Mouse (Mus musculus) lung, embryonic 14.5 days (tissue): ENCODE data around the gene Kcnma1. TPM values are rescaled to one million over a fixed set of nuclear protein-coding genes. Genes with fewer than 3 reads are reported as not detected.

Source experiments
- ATAC-seq: fragments of 200-750 bp; cut with Nextera tagmentation; 2 replicates; pipeline ENCODE4 v1.8.0; 2017; ENCODE audit warnings: mild to moderate bottlenecking, moderate TSS enrichment, moderate library complexity; ENCODE audit not compliant: insufficient read depth
- DNase-seq: peaks from one replicate; pipeline ENCODE4 v3.0.0-alpha.2; 2015
- H3K27ac ChIP-seq: fragments of 300-500 bp; sonication (generic); 2 replicates; pipeline ENCODE4 v1.5.1; 2014; ENCODE audit warnings: low read depth, mild to moderate bottlenecking, moderate library complexity
- H3K27me3 ChIP-seq: fragments of 300-500 bp; sonication (generic); 2 replicates; pipeline ENCODE4 v1.6.1; 2014; ENCODE audit warnings: low read length, control low read depth; ENCODE audit not compliant: insufficient read depth
- H3K36me3 ChIP-seq: fragments of 300-500 bp; sonication (generic); 2 replicates; pipeline ENCODE4 v1.6.1; 2014; ENCODE audit warnings: control low read depth; ENCODE audit not compliant: insufficient read depth
- H3K4me1 ChIP-seq: fragments of 300-500 bp; sonication (generic); 2 replicates; pipeline ENCODE4 v1.6.1; 2014; ENCODE audit warnings: antibody characterized with exemption, control low read depth; ENCODE audit not compliant: insufficient read depth
- H3K4me2 ChIP-seq: fragments of 300-500 bp; sonication (generic); 2 replicates; pipeline ENCODE4 v1.6.1; 2014; ENCODE audit warnings: mild to moderate bottlenecking
- H3K4me3 ChIP-seq: fragments of 300-500 bp; sonication (generic); 2 replicates; pipeline ENCODE4 v1.5.1; 2014; ENCODE audit warnings: low read depth, low read length
- H3K9ac ChIP-seq: fragments of 300-500 bp; sonication (generic); 2 replicates; pipeline ENCODE4 v1.6.1; 2014
- H3K9me3 ChIP-seq: fragments of 300-500 bp; sonication (generic); 2 replicates; pipeline ENCODE4 v1.6.1; 2016; ENCODE audit warnings: low read depth, low read length, control low read depth
- CTCF ChIP-seq: IDR thresholded peaks from 2 replicates; pipeline ENCODE4 v1.5.1; 2016; ENCODE audit warnings: antibody characterized with exemption, low read depth
- WGBS: fragments of 180-500 bp; shearing (Covaris S2); extraction: QIAGEN DNeasy Blood & Tissue Kit; methylation state at CpG from one replicate; pipeline ENCODE4 v1.1.7; 2014; 5-methylcytosine and 5-hydroxymethylcytosine counted together
- polyA plus RNA-seq: library from polyadenylated mRNA; unstranded; fragments of >200 nt; fragmentation: Nextera tagmentation; extraction: Ambion mirVana; gene quantifications from 2 replicates; pipeline ENCODE4 v1.2.1, GENCODE M21; 2014

The Kcnma1 gene
- polyA plus RNA-seq, 1 experiment from 2014 or later = 1.5 TPM

GRCm38 (mm10) chr14:23974685-23975084, 39.6 kb downstream of the Kcnma1 start:
- H3K4me1 ChIP-seq = no peaks in the 10 kb centered on the region
- no peaks in the 10 kb centered on the region for H3K36me3 ChIP-seq
- no peak overlapping the region for H3K27ac ChIP-seq
- H3K9ac ChIP-seq = no peak overlapping the region
- no peaks in the 10 kb centered on the region for H3K27me3 ChIP-seq
- no peak overlapping the region for H3K4me3 ChIP-seq
- 77% methylated on average over 2 of the region's 2 CpGs for WGBS
- H3K9me3 ChIP-seq = no peaks in the 10 kb centered on the region
- TF ChIP-seq CTCF = no peak
- ATAC-seq (no peak), DNase-seq (no peak)
- no peak overlapping the region for H3K4me2 ChIP-seq

DNA sequence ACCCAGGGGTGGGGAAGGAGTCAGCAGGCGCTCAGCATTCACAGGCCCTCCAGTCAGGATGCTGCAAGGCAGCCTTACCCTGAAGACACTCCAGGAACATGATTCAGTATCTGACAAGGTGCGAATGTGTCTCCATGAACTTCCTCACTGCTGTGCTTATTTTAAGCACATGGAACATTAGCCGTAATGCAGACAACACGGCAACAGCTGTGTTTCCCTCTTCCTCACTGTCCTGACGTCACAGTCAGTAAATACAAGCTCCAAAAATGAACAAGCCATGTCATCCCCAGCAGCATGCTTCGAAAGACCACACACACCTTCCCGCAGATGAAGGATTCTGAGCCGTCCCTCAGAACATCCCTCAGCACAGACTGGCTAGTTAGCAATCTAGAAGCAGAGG, 47.8 kb downstream of the Kcnma1 start:
- Histone ChIP-seq H3K36me3 (no peaks in the 10 kb centered on the region), H3K4me2 (no peak overlapping the region)

DNA sequence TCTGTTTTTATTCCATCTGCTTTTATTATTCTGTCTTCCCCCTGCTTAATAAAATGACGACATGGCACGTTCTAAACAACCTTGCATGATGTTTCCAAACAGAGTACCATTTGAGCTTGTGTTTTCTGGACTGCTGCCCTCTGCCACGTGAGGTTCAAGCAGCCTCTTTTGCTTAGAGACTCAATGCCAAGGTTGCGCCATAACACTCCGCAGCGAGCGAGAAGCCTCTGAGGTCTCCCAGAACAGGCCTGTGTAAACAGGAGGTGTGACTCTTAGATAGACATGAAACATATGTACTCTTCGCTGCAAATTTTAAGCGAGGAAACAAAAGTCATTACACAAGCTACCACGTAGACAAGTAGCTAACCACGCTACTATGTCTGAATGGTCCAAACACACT, 55.2 kb downstream of the Kcnma1 start:
- Histone ChIP-seq H3K9ac (no peak overlapping the region), H3K4me3 (no peak overlapping the region), H3K4me1 (no peaks in the 10 kb centered on the region), H3K36me3 (no peaks in the 10 kb centered on the region), H3K27ac (no peak overlapping the region), H3K9me3 (no peaks in the 10 kb centered on the region), H3K27me3 (no peaks in the 10 kb centered on the region), H3K4me2 (no peak overlapping the region)
- DNase-seq (peak; percentile 59), ATAC-seq (no peak)
- 46% methylated on average over 11 of the region's 11 CpGs for WGBS
- TF ChIP-seq CTCF = no peak

More for the DNA sequence above, 47.8 kb downstream of the Kcnma1 start:
- no peak overlapping the region for H3K4me3 ChIP-seq
- no peak for TF ChIP-seq CTCF
- no peak overlapping the region for H3K27ac ChIP-seq
- H3K9me3 ChIP-seq = no peaks in the 10 kb centered on the region
- ATAC-seq = no peak
- H3K4me1 ChIP-seq = no peaks in the 10 kb centered on the region
- no peak overlapping the region for H3K9ac ChIP-seq
- WGBS = 49% methylated on average over 8 of the region's 8 CpGs
- no peak for DNase-seq
- no peaks in the 10 kb centered on the region for H3K27me3 ChIP-seq

DNA sequence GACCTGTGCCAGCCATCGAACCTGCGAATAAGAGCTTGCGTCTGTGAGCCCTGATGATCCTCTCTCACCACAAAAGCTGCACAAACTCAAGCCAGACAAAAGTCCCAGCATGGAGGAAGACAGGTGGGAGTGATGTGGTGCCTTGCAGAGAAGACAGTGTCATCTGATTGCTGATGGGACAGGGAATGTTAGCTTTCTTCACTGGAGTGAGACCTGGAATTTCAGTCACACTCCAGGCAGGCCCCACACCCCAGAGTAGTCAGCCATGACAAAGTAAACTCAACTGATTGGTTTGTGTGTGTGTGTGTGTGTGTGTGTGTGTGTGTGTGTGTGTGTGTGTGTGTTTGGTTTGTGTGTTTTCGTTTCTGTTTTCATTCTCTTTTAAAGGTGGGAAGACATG, 57.0 kb downstream of the Kcnma1 start:
- no peak overlapping the region for H3K27ac ChIP-seq
- H3K4me1 ChIP-seq = no peaks in the 10 kb centered on the region
- no peak for TF ChIP-seq CTCF
- DNase-seq (no peak), ATAC-seq (no peak)
- H3K9ac ChIP-seq = no peak overlapping the region
- H3K36me3 ChIP-seq = no peaks in the 10 kb centered on the region
- WGBS = 66% methylated on average over 4 of the region's 4 CpGs
- H3K9me3 ChIP-seq = no peaks in the 10 kb centered on the region
- no peak overlapping the region for H3K4me3 ChIP-seq
- no peak overlapping the region for H3K4me2 ChIP-seq
- no peaks in the 10 kb centered on the region for H3K27me3 ChIP-seq

- H3K36me3 ChIP-seq = no peaks in the 10 kb centered on the region
- no peak overlapping the region for H3K4me2 ChIP-seq
- H3K27ac ChIP-seq = no peak overlapping the region
- ATAC-seq (no peak), DNase-seq (no peak)
- no peak for TF ChIP-seq CTCF
- WGBS = 33% methylated on average over 2 of the region's 2 CpGs
- no peaks in the 10 kb centered on the region for H3K4me1 ChIP-seq
- H3K27me3 ChIP-seq = no peaks in the 10 kb centered on the region
- H3K9me3 ChIP-seq = no peaks in the 10 kb centered on the region
- no peak overlapping the region for H3K4me3 ChIP-seq
- no peak overlapping the region for H3K9ac ChIP-seq
These were observed 70.4 kb downstream of the Kcnma1 start for GRCm38 (mm10) chr14:23943876-23944275.

DNA sequence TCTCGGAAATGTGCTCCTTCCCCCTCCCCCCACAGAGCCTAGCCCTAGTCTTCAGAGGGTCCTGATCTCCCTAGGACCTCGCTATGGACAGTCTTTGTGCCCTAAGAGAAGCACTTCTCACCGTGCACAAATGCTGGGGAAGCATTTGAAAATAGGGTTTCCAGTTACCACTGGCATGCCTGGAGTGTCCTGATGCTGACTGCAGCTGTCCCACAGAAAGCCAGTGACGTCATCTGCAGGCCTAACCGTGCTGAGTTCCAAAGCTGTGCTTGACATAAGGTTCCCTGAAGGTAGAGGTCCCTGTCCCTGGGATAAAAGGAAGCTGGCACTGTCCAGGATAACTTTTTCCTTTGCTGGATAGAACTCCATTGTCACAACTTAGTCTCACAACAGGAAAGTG, 71.1 kb downstream of the Kcnma1 start:
- no peak for TF ChIP-seq CTCF
- no peak overlapping the region for H3K4me3 ChIP-seq
- H3K4me2 ChIP-seq = no peak overlapping the region
- ATAC-seq (no peak), DNase-seq (peak; percentile 28)
- no peaks in the 10 kb centered on the region for H3K36me3 ChIP-seq
- no peak overlapping the region for H3K27ac ChIP-seq
- H3K4me1 ChIP-seq = no peaks in the 10 kb centered on the region
- H3K9ac ChIP-seq = no peak overlapping the region
- 41% methylated on average over 5 of the region's 5 CpGs for WGBS
- no peaks in the 10 kb centered on the region for H3K27me3 ChIP-seq
- H3K9me3 ChIP-seq = no peaks in the 10 kb centered on the region

DNA sequence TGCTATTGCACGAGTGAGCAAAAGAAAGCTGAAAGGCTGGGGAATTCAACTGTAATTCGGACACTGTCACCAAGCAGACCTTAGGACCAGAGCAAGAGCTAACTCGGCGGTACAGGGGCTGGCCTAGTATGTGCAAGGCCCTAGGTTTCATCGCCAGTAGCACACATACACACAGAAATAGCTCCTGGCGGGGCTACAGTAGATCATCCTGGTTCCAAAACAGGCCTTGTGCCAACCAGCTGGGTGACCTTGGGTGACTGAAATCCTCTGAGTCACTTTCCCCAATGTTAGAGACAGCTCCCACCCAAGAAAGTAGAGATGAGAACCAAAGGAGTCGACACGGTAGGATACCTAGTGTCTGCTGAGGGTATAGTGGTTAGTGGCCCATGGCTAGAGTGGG, 72.2 kb downstream of the Kcnma1 start:
- TF ChIP-seq CTCF = no peak
- no peaks in the 10 kb centered on the region for H3K36me3 ChIP-seq
- H3K27me3 ChIP-seq = no peaks in the 10 kb centered on the region
- DNase-seq = no peak
- H3K27ac ChIP-seq = no peak overlapping the region
- H3K4me1 ChIP-seq = no peaks in the 10 kb centered on the region
- no peak overlapping the region for H3K9ac ChIP-seq
- H3K4me3 ChIP-seq = no peak overlapping the region
- H3K4me2 ChIP-seq = no peak overlapping the region
- H3K9me3 ChIP-seq = no peaks in the 10 kb centered on the region
- ATAC-seq = no peak
- 86% methylated on average over 8 of the region's 8 CpGs for WGBS

GRCm38 (mm10) chr14:23935016-23935415, 79.3 kb downstream of the Kcnma1 start:
- no peak overlapping the region for H3K27ac ChIP-seq
- no peaks in the 10 kb centered on the region for H3K4me1 ChIP-seq
- ATAC-seq (no peak), DNase-seq (no peak)
- H3K4me2 ChIP-seq = no peak overlapping the region
- H3K9me3 ChIP-seq = no peaks in the 10 kb centered on the region
- no peak overlapping the region for H3K4me3 ChIP-seq
- H3K36me3 ChIP-seq = no peaks in the 10 kb centered on the region
- no peaks in the 10 kb centered on the region for H3K27me3 ChIP-seq
- no peak for TF ChIP-seq CTCF
- WGBS = 79% methylated on average over 6 of the region's 6 CpGs
- no peak overlapping the region for H3K9ac ChIP-seq
